Mouse (Mus musculus) R1 (cell line): ENCODE measurements around the gene Timp3.
"Not testable (repeated sequence)": the region's sequence is repeated elsewhere in the genome, so short reads cannot be mapped to it uniquely, and the experiment has no call there.

Source experiments
- DNase-seq: peaks from one replicate; pipeline ENCODE4 v3.0.0-alpha.2; 2018; ENCODE audit warnings: low read depth, low spot score

Gene Timp3

GRCm38 (mm10) chr10:86346235-86346840, 46.2 kb downstream of the Timp3 start:
- DNase-seq, result no peak

GRCm38 (mm10) chr10:86351287-86351686, 51.1 kb downstream of the Timp3 start:
- DNase-seq, result no peak

- DNase-seq, result no peak
These were observed 52.3 kb downstream of the Timp3 start for GRCm38 (mm10) chr10:86352521-86352920.

- peak; percentile 58 for DNase-seq
These were observed 56.8 kb downstream of the Timp3 start for GRCm38 (mm10) chr10:86356819-86357563.

- no peak for DNase-seq
These were observed 58.3 kb downstream of the Timp3 start for GRCm38 (mm10) chr10:86358307-86358975.

GRCm38 (mm10) chr10:86359208-86359607, 59.0 kb downstream of the Timp3 start:
- DNase-seq, result no peak

GRCm38 (mm10) chr10:86359699-86360098, 59.5 kb downstream of the Timp3 start:
- no peak for DNase-seq

- DNase-seq, result no peak
These were observed 63.6 kb downstream of the Timp3 start for GRCm38 (mm10) chr10:86363669-86364309.

GRCm38 (mm10) chr10:86365632-86366092, 65.5 kb downstream of the Timp3 start:
- DNase-seq, result no peak

- no peak for DNase-seq
These were observed 67.2 kb downstream of the Timp3 start for GRCm38 (mm10) chr10:86367346-86367745.

GRCm38 (mm10) chr10:86368811-86369210, 68.6 kb downstream of the Timp3 start:
- no peak for DNase-seq

- no peak for DNase-seq
These were observed 69.2 kb downstream of the Timp3 start for GRCm38 (mm10) chr10:86369346-86369745.

- no peak for DNase-seq
These were observed 71.4 kb downstream of the Timp3 start for GRCm38 (mm10) chr10:86371561-86371960.

GRCm38 (mm10) chr10:86374061-86374460, 73.9 kb downstream of the Timp3 start:
- no peak for DNase-seq

- no peak for DNase-seq
These were observed 75.7 kb downstream of the Timp3 start for GRCm38 (mm10) chr10:86375903-86376302.

- peak; percentile 33 for DNase-seq
These were observed 76.4 kb downstream of the Timp3 start for GRCm38 (mm10) chr10:86376392-86377185.

- DNase-seq, result not testable (repeated sequence)
These were observed 78.6 kb downstream of the Timp3 start for GRCm38 (mm10) chr10:86378803-86379202.

- DNase-seq, result no peak
These were observed 80.5 kb downstream of the Timp3 start for GRCm38 (mm10) chr10:86380626-86381025.

GRCm38 (mm10) chr10:86381150-86381921, 81.2 kb downstream of the Timp3 start:
- no peak for DNase-seq

- no peak for DNase-seq
These were observed 81.7 kb downstream of the Timp3 start for GRCm38 (mm10) chr10:86381922-86382260.

- DNase-seq, result no peak
These were observed 84.5 kb downstream of the Timp3 start for GRCm38 (mm10) chr10:86384655-86385054.
